Mouse (Mus musculus): ENCODE measurements around the gene Arhgef25.
"Not testable (repeated sequence)": the region's sequence is repeated elsewhere in the genome, so short reads cannot be mapped to it uniquely, and the experiment has no call there.

Gene Arhgef25

DNA sequence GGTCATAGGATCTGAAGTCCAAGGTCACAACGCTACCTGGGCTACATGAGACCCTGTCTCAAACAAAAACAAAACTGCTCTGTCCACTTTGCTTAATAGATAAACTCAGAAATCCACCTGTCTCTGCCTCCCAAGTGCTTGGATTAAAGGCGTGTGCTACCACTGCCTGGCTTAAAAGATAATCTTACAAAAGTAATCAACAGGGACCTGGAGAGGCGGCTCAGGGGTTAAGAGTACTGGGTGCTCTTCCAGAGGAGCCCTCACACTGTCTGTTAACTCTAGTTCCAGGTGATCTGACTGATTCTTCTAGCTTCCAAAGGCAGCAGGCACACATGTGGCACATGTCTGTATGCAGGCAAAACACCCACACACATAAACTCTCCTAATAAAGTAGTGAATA is 13.2 kb upstream of the Arhgef25 start:
- no peak for DNase-seq

DNA sequence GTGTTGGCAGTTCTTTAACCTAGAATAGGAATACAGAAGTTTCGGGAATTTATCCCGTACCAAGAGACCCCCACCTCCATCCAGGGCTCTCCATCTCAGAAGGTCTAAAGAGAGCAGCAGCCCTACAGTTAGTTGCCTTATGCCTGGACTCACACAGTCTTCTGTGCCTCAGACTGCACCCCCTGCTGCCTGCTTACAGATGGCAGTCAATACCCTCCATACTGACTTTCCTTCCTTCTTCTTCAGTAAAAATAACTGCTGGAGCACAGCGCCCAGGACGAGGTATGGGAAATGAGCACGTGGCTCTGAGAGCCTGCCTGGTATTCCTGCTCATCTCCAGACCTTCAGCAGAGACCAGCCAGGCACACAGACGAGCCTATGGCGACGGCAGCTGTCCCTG is 10.4 kb upstream of the Arhgef25 start:
- no peak for DNase-seq

DNA sequence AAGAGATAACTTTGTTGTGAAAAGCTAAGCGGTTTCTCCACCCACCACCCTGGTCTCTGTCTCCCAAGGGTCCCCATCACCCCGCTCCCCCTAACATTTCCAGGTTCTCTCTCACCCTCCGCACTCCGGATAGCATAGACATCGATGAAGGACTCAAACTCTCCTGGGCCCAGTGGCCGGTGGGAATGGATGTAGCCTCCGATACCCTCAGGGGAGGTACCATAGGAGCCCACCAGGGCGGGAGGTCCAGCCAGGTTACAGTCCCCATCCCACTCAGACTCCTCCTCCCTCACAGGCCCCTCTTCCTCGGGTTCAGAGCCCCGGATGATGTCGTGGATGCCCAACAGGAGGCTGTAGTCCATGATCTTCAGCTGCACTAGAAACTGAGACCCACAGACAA is 9.6 kb upstream of the Arhgef25 start:
- no peak for DNase-seq

DNA sequence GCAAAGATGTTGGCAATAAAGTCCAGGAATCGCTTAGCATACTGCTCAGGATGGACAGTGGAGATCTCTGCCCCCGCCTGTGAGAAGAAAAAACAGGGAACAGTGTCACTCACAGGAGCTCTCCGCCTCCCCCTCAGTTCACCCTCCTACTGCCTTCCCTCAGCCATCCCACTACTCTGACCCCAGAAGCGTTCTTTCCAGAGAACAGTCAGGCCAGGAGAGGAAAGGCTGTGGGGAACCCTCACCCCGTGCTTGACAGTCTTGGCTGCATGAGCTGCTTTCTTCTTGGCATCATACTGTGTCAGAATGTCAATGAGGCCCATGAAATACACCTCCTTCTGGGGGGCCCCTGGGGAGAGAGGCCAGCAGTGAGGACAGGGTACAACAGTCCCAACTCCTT is 9.2 kb upstream of the Arhgef25 start:
- DNase-seq = no peak

DNA sequence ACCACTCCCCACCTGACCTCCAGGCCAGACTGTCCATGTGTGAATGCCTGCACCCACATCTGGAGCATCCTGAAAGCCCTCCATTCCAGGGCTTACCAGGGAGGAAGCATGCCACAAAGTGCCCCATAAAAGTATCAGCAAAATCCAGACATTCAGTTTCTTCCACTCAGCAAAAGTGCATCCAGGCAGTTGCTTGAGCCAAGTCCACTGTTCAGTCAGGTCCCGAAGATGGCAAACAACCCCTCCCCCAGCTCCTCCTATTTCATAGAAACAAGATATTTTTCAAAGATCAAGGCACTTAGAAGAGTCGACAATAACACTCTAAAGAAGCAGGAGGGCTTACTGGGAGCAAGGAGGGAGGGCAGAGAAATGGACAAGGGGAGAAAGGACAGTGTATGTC is 8.6 kb upstream of the Arhgef25 start:
- DNase-seq = no peak

DNA sequence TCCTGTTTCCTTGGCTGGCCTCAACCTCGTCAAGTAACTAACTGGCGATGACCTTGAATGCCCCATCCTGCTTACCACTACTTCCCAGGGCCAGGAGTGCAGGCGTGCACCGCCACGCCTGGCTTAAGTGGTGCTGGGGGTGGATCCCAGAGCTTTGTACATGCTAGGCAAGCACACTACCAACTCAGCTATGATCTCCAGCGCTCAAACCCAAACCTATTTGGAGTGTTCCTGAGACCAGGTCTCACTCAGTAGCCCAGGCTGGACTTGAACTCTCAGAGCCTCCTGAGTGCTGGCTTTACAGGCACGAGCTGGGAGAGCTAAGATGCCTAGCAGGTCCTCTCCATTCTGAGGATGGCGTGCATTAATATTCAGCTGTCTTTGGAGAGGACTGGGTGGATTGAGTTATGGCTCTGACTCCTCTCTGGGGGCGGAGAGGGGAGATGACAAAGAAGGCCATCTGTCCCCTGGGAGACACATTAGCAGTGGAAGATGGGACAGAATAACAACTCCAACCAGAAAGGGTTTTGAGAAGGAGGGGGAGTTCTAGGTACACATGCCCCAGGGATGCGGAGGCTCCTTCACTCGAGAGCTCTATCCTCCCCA is 7.7 kb upstream of the Arhgef25 start:
- no peak for DNase-seq

DNA sequence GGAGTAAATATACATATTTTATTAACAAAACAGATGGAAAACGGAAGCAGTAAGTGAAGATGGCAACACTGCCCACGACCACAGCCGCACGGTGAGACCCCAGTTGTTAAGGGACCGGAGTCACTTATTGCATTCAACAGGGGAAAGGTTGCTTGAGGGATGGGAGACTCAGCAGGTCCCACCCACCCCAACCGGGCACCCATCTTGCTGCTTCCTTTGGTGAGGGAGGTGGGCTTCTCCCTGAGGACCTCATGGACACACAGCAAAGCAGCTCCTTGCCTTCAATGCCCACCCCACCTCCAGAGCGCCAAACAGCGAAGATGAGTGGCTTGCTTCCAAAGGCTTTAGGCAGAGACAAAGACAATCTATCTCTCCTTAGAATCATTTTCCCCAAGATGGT is 7.2 kb upstream of the Arhgef25 start:
- no peak for DNase-seq

DNA sequence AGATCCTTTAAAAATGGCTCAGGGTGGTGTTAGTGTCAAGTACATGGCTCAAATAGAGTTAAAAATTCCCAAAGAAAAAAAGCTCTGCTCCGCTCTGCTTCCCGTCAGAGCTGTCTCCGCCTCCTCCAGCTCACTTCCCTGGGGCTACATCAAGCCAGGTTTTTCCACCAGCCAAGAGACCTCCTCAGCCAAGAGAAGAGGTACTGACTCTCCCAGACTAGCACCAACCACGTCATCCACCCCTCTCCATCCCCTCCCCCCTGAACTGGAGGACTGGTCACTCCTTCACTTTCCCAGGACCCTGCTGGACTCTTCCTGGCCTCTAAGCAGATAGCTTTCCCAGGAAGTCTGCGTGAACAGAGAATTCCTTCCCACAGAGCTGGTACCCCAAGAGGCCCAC is 6.5 kb upstream of the Arhgef25 start:
- DNase-seq = peak; percentile 70 to 78

DNA sequence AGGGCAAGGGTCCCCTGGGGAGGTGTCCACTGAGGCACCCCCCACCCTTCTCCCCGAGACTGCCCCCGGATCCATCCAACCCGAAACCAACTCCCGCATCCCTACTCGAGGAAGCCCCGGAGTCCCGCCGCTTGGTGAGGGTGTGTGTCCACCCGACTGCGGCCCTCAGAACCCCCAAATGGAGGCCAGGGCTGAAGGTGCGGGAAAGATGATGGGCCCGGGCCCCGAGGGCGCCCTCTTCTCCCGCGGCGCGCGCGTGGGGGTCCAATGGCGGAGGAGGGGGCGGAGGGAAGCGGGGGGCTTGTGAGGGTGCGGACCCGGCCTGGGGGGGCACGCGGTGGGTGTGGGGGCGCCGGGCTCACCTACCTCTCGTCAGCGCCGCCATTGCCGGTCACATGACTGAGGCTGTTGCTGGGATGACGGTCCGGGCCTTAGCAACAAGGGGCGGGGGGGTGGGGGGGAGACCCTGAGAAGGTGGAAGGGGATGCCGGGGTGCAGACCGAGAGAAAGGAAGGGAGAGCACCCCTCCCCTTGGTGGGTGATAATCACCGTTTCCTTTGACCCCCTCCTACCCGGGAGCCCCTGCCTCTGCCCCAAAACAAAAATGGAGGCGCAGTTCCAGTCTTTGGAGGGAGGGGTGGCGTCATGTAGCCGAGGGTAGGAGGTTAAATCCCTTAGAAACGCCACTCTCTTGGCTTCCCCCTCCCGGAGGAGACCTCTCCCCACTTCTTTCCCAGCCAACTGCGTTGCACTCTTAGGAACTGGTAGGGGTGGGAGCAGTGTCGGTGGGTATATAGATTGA is 5.6 kb upstream of the Arhgef25 start, which contains the start of gene Dtx3:
TSS of gene Dtx3 (minus strand) at position 401 of the 802 bp plus-strand sequence.
- DNase-seq = peak in 1 of 2 experiments; percentile 45

DNA sequence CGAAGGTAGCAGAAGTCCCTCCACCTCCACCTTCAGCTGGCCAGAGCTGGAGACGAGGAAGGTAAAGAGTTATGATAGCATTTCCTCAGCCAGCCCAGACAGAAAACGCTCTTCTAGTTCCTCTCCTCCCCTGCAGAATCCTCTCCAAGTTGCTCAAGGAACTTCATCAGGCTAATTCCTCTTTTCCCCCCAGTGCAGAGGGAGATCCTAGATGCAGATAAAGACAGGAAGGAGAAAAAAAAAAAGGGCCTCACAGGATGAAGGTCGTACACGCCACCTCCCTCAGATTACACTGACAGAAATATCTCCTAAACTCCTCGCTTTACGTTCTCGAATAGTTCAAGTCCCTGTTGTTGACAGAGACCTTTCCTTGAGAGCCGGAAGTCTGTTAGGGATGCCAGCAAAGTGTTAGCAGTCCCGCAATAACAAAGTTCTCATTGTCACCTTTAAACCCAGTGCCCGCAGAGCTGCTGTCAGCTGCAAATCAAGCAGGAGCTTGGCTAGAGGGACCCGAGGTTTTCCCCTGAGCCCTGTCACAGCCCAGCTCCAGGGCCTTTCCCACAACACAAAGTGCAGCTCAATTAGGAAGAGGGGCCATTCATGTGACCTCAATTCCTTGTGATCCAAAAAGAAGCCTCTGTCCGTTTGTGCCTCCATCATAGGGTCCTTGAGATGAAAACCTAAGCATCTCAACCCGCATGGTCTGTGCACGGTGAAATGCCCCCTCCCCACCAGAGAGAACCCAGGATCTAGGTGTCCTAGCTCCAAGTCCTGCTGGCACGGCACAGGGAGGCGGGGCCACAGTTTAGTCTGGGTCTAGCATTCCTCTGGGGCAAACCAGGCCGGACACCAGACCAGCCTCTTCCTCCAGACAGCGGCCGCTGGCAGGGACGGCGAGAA is 4.8 kb upstream of the Arhgef25 start:
- DNase-seq = peak; percentile 77 to 84

DNA sequence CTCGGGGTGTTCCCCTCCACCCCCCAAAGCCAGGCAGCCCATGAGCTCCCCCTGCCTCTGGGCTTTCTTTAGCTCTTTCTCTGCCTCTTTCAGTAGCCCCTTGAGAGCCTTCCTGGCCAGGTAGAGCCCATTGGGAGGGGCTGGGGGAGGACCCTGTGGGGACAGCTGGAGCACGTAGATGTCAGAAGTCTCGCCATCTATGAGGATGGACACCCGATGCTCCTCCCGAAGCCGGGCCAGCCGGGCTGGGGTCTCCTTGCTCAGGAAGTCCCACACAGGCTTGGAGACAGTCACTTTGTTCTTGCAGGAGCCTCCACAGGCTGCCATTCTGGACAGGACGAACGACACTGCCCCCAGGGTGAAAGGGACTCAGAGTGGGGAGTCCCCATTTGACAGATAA is 3.1 kb upstream of the Arhgef25 start:
- no peak for DNase-seq

DNA sequence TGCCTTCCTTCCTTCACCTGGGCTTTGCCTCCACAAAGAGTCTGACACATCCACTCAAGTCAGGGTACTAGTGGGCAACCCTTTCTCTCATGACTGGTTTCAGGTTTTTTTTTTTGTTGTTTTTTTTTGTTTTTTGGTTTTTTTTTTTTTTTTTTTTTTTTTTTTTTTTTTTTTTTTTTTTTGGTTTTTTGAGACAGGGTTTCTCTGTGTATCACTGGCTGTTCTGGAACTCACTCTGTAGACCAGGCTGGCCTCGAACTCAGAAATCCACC is 2.1 kb upstream of the Arhgef25 start:
- DNase-seq = not testable (repeated sequence)

DNA sequence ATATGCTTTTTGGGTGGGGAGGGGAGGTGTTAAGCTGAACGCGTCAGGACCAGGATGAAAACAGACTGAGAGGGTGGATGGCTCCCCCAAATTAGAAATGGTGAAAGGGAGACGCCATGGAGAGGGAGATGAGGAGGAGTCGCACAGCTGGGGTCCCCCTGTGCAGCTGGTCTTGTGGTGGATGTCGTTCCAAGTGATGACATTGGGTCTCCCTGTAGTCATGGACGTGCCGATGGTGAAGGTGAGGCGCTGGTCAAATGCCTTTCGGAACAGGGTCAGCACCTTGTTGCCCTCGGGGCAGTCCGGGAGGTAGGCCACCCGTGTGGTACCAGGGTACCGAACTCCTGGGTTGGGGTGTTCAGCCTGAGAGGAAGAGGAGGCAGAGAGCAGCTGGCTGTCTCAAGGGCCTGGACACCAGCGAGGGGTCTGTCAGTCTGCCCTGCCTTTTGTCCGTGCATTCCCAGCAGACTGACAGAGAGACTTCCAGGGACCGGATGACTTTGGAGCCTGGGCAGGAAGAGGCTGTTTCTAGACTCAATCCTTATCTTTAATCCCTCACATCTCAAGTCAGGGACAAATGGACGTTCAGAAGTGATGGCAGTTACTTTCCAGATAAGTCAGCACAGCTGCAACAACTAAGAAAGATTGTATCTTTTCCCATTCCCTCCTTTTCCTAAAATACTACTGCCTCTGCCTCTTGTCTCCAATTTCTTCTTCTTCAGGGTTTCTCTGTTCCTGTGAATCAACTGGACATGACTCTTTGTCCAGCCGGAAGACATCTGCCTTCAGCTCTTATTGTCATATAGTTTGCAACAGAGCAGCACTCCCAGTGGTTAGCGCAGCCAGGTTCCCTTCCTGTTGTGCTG is 1.5 kb upstream of the Arhgef25 start:
- DNase-seq = no peak

DNA sequence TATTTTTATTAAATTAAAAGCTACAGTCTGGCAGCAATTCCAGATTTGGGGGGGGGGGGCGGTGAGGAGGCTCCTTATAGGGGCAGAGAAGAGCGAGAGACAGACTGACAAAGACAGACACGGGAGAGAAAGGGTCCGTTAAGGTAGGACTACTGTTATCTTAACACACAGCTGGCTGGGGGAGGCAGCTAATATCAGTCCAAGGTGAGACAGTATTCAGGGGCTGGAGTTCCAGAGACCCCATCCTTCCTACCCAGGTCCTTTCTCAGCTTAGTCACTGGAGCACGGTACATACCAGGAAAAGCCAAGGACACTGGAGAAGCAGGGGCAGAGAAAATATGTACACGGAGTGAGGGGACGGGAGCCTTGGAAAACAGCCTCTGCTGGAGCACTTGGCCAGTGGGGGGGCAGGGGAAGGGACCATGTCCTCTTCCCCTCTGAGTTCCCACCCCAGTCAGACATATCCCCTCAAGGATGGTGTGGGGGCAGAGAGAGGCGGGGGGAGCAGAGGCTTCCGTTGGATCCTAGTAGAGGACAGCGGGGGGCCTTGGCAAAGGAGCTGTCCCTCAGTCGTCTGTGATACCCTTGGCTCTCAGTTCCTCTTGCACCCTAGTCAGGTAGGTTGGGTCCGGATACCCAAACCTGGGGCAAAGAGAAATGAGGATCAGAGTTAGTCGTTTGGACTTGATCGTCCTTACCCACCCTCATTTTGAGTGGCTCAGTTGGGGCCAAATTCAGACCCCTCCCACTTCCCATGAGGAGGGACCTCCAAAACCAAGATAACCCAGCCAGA is 711 bp upstream of the Arhgef25 start:
- no peak for DNase-seq

DNA sequence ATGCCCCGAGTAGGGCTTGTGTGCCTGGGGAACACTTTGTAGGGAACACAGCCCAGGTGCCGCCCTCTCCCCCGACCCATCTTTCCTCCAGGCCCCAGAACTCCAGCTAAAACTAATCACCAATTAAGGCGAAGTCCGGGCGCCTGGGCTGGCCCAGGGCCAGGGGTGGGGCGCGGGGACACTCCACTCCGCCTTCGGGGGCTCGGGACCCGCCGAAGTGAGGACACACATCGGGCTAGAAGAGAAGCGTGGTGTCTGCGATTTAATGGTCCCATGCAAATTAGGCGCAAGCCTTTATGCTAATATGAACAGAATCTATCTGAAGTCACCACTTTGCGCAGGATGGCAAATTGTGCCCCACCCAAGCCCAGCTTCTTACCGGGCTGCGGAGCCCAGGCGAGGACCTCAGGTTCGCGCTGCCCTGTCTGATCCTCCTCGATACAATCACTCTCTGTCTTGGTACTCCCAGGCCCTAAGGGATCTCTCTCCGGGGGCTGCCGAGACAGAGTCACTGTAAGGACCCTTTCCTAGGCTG is 700 bp downstream of the Arhgef25 start:
- no peak for DNase-seq

DNA sequence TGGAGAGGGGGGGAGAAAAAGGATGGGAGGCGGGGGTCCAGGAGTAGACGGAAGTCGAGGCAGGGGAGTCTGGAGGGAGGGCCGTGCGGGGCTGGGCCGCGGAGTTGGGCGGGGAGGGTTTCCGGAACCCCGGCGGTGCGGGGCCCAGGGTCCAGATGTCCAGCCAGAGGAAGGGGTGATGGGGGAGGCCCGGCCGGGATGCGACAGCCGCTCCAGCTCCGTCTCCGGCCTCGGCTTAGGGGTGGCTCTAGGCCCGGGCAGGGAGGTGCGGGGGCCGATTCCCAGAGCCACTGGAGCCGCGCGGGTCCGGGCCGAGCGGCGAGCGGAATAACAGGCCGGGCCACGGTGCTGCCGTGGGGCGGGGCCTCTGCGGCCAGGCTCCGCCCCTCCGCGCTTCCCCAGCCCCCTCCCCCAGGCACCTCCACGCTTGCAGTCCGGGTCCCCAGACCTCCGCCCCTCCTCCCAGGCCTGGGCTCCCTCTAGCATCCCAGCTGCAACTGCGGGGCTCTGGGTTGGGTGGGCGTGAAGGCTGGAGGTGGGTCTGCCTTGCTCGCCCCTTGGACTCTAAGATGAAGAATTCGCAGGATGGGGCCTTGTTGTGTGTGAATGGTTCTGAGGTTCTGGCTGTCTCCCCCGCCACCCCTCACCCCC is 1.3 kb downstream of the Arhgef25 start:
- DNase-seq = no peak

DNA sequence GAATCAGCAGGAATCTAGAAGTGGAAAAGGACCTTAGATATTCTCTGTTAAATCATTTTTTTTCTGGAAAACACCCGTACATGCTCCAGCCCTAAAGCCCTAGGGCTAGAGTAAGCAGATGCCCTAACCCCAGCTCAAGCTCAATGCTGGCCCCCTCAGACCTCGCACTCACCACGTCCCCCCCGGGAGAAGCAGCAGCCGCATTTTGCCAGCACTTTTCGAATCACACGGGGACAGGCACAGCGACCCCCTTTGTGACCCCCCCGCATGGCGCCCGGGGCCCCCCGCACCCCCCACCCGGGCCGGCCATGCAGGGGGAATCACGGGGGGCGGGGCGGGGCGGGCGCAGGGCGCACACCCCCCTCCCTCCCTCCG is 1.8 kb downstream of the Arhgef25 start:
- DNase-seq = no peak

DNA sequence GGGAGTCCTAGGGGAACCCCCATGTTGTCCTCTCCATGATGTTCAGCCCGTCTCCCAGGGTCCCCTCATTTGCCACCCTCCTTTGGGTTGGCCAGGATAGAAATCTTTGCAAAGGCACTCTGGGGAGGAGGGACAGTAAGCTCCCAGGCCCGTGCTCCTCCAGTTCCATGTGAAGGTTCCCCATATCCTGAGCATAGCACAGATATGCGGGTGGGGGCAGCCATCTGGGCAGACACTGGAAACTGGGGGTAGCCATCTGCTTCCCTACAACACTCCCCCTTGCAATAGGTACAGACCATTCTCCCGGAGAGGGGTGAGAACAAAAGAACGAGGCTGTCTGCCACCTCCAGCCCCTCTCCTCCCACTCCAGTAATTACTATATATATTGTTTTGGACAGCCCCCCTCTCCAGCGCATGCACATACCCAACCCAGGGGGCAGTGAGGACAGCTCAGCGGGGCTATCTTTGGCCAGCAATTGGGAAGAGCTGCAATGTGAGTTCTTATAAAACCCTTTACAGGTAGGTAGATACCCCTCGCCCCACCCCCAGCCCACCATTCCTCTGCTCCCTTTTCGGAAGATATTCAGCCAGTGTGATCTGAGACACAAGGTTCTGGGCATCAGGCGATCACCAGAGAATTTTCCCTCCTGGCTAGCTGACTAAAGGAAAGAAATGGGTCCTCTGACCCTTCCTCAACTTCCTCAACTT is 2.4 kb downstream of the Arhgef25 start:
- no peak for DNase-seq

DNA sequence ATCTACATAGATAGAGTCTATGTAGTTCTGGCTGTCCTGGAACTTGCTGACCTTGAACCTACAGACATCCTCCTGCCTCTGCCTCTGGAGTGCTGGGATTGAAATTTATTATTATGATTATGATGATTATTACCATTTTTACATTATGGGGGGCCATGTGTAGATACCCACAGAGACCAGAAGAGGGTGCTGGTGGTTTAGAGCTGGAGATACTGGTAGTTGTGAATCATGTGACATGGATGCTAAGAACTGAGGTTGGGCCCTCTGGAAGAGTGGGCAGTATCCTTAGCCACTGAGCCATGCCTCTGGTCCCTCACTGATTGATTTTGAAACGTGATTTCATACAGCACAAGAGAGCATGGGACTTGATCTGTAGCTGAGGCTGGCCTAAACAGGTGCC is 3.4 kb downstream of the Arhgef25 start:
- no peak for DNase-seq

DNA sequence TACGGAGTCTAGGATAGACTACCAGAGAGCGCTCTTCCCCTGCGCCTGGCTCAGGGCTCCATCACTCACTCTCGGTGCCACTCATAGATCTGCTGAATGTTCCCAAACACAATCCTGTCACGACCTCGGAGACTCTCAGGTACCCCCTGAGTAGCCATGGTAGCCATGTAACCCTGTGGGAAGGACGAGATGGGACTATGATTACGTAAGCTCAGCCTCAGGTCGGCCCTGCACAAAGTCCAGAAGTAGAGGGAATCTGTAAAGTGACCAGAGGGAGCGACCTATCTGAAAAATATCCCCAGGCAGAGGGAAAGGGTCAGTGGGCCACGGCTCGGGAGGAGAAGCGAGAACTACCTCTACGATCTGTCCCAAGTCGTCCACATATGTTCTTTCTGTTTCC is 4.4 kb downstream of the Arhgef25 start:
- DNase-seq = no peak

DNA sequence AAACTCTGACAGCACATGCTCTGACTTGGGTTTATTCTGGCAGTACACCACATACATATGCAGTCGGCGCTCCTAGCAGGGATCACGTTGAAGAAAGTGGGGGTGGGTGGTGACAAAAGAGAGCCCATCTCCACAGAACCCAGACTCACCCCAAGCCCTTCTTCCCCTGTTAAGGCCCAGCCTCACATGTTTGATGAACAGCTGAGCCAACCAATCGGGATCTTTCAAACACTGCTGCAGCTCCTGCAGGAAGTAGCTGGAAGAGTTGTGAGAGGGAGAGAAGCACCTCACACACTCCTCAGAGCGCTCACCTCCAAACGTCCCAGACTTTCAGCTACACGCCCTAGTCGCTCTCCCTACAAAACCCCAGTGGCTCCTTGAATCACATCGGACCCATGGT is 4.8 kb downstream of the Arhgef25 start:
- DNase-seq = no peak

All from kidney, adult 8-10 months (tissue).